Mouse (Mus musculus) embryonic stem cell, embryonic (primary cell): ENCODE results near the gene Gars.

Experiments
- CTCF ChIA-PET, 4 experiments: fragments of 300-600 bp in 2 of 4; fragments of 350-600 bp in 2 of 4; sonication (Branson Sonifier 250); formaldehyde crosslinking; loops; one replicate each; lab custom pipeline; 2022; ENCODE audit warnings: inconsistent platforms in 2 of 4; lab: Charles Lee
- POLR2A ChIA-PET, 4 experiments: fragments of 300-600 bp in 2 of 4; fragments of 350-600 bp in 2 of 4; sonication (Branson Sonifier 250); formaldehyde crosslinking; loops; one replicate each; lab custom pipeline; 2022; ENCODE audit warnings: antibody characterized with exemption in 4 of 4, inconsistent platforms in 1 of 4; lab: Charles Lee

Gene Gars

GRCm38 (mm10) chr6:55108358-55108757 lies 70.6 kb downstream of the Gars start:
- ChIA-PET CTCF (interaction anchor here in 3 of 4 experiments (0.6 kb wide), 3 partner anchors 90 to 298 kb away, joined by 3 to 4 read pairs (median 3); no protein-coding TSS in a partner anchor), POLR2A (interaction anchor here in 2 of 4 experiments (0.8 to 0.9 kb wide), 2 partner anchors 9 to 70 kb away, joined by 3 to 4 read pairs; no protein-coding TSS in a partner anchor)

- POLR2A ChIA-PET, result interaction anchor here in 1 of 4 experiments (1.0 to 1.4 kb wide), 4 partner anchors 13 to 163 kb away, joined by 3 to 6 read pairs (median 4); partner anchors contain the start of gene Ggct
- CTCF ChIA-PET, result interaction anchor here in 1 of 4 experiments (1.3 kb wide), 1 partner anchor 100 kb away, joined by 3 read pairs; no protein-coding TSS in a partner anchor
These were observed 79.7 kb downstream of the Gars start for GRCm38 (mm10) chr6:55117325-55118109.

GRCm38 (mm10) chr6:55123056-55123455 lies 85.2 kb downstream of the Gars start:
- CTCF ChIA-PET, result interaction anchor here in 1 of 4 experiments (0.6 to 1.1 kb wide), 3 partner anchors 45 to 616 kb away, joined by 5 to 7 read pairs (median 5); no protein-coding TSS in a partner anchor
- POLR2A ChIA-PET, result interaction anchor here in 1 of 4 experiments (0.7 kb wide), 1 partner anchor 429 kb away, joined by 3 read pairs; no protein-coding TSS in a partner anchor

GRCm38 (mm10) chr6:55126576-55126975 lies 88.8 kb downstream of the Gars start:
- ChIA-PET POLR2A (interaction anchor here in 1 of 4 experiments (0.6 to 0.9 kb wide), 2 partner anchors 10 to 34 kb away, joined by 3 read pairs; no protein-coding TSS in a partner anchor), CTCF (no interaction called here)

- ChIA-PET CTCF (no interaction called here), POLR2A (interaction anchor here in 1 of 4 experiments (0.6 kb wide), 1 partner anchor 228 kb away, joined by 5 read pairs; no protein-coding TSS in a partner anchor)
These were observed 90.6 kb downstream of the Gars start for GRCm38 (mm10) chr6:55128391-55128790.
